Mouse (Mus musculus) liver, embryonic 13.5 days (tissue): Measurements from ENCODE around the gene Ptprg. TPM values are rescaled to one million over a fixed set of nuclear protein-coding genes. Genes with fewer than 3 reads are reported as not detected.
A peak's percentile ranks its signal among the peaks of the same experiment; 100 is the strongest.
"Not testable (repeated sequence)": the region's sequence is repeated elsewhere in the genome, so short reads cannot be mapped to it uniquely, and the experiment has no call there.

Experiments
- ATAC-seq: fragments of 200-750 bp; cut with Nextera tagmentation; 2 replicates; pipeline ENCODE4 v1.8.0; 2017; ENCODE audit warnings: low read depth, mild to moderate bottlenecking, moderate number of reproducible peaks, moderate library complexity
- DNase-seq: peaks from one replicate; pipeline ENCODE4 v3.0.0; 2022
- H3K27ac ChIP-seq: fragments of 300-500 bp; sonication (generic); 2 replicates; pipeline ENCODE4 v1.5.1; 2015; ENCODE audit warnings: moderate library complexity, mild to moderate bottlenecking, inconsistent platforms
- H3K27me3 ChIP-seq: fragments of 300-500 bp; sonication (generic); 2 replicates; pipeline ENCODE4 v1.6.1; 2015; ENCODE audit warnings: mild to moderate bottlenecking, inconsistent platforms
- H3K36me3 ChIP-seq: fragments of 300-500 bp; sonication (generic); 2 replicates; pipeline ENCODE4 v1.6.1; 2015; ENCODE audit warnings: mild to moderate bottlenecking, inconsistent platforms
- H3K4me1 ChIP-seq: fragments of 300-500 bp; sonication (generic); replicated peaks from 2 replicates; pipeline ENCODE4 v1.6.1; 2015; ENCODE audit warnings: inconsistent platforms
- H3K4me2 ChIP-seq: fragments of 300-500 bp; sonication (generic); 2 replicates; pipeline ENCODE4 v1.6.1; 2015; ENCODE audit warnings: inconsistent platforms, mild to moderate bottlenecking, moderate library complexity
- H3K4me3 ChIP-seq: fragments of 300-500 bp; sonication (generic); replicated peaks from 2 replicates; pipeline ENCODE4 v1.5.1; 2015; ENCODE audit warnings: mild to moderate bottlenecking, inconsistent platforms
- H3K9ac ChIP-seq: fragments of 300-500 bp; sonication (generic); 2 replicates; pipeline ENCODE4 v1.6.1; 2015; ENCODE audit warnings: mild to moderate bottlenecking, inconsistent platforms
- H3K9me3 ChIP-seq: fragments of 300-500 bp; sonication (generic); replicated peaks from 2 replicates; pipeline ENCODE4 v1.6.1; 2016; ENCODE audit warnings: inconsistent platforms
- WGBS: fragments of 180-500 bp; shearing (Covaris S2); methylation state at CpG from one replicate; pipeline ENCODE4 v1.1.7; 2015; ENCODE audit not compliant: insufficient replicate concordance; 5-methylcytosine and 5-hydroxymethylcytosine counted together
- polyA plus RNA-seq: library from polyadenylated mRNA; unstranded; fragments of >200 nt; fragmentation: Nextera tagmentation; extraction: Ambion mirVana; gene quantifications from 2 replicates; pipeline ENCODE4 v1.2.1, GENCODE M21; 2015

The Ptprg gene
- polyA plus RNA-seq, 1 experiment from 2014 or later, result 1.5 TPM

DNA sequence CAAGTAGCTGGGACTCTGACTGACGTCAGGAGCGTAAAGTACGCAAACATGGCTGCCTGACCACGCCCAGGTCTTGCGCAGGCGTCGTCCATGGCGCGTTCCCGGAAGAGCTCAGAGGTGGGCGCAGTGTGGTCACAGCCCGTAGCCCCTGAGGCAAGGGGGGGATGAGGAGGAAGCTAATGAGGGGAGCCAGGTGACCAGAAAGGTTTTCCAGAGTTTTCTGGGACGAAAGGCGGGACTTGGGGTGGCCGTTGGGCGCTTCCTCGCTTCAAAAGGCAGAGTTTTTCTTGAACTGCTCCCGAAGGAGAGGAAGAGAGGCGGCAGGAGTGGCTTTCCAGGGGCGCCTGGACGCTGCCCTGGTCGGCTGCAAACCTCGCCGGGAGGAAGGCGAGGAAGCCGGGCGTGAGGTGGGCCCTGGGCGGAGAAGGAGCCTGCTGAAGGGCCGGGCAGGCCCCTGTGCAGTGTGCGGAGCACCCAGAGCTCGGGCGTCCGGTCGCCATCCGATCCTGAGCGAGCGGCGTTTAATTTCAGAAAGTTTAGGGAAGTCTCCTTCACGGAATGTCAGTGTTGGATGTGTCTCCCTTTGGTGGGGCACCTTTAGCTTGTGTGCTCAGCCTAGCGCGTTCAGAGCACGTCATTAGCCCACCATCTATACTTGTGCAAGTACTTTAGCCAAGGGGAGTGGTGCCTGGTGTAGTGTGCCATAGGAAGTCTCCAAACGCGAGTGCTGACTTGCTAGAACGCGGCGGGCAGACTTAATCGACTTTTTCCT, 731.0 kb downstream of the Ptprg start, which contains the start of gene 3830406C13Rik:
Gene 3830406C13Rik (plus strand): TSS at position 33 of the 772 bp plus-strand sequence.
- WGBS, result under 1% methylated on average over 48 of the region's 48 CpGs
- H3K27ac ChIP-seq, result peak within 1 kb of the TSS; percentile 91
- H3K36me3 ChIP-seq, result peaks cover 3% of the 10 kb centered on the region; the same call in 1 of the 2 replicates
- ATAC-seq (peak; percentile 92), DNase-seq (peak; percentile 74)
- H3K4me3 ChIP-seq, result peak within 1 kb of the TSS; percentile 86
- H3K27me3 ChIP-seq, result no peaks in the 10 kb centered on the region
- peak within 1 kb of the TSS; percentile 89 for H3K9ac ChIP-seq
- H3K4me1 ChIP-seq, result no peaks in the 10 kb centered on the region; the same call in 1 of the 2 replicates
- H3K4me2 ChIP-seq, result peak within 1 kb of the TSS; percentile 76
- no peaks in the 10 kb centered on the region for H3K9me3 ChIP-seq

DNA sequence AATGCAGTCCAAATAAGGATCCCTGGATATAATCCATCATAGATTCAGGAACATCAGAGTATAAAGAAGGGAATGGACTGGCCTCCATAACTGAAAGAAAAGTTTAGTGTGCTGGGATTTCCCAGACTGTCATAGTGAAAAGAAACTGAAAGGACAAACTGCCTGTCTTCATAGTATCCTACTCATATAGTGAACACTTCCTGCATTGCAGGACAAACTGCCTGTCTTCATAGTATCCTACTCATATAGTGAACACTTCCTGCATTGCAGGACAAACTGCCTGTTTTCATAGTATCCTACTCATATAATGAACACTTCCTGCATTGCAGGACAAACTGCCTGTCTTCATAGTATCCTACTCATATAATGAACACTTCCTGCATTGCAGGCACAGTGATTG, 736.4 kb downstream of the Ptprg start:
- H3K9me3 ChIP-seq, H3K36me3 ChIP-seq, DNase-seq, H3K27ac ChIP-seq, H3K9ac ChIP-seq, H3K4me3 ChIP-seq, H3K4me1 ChIP-seq, H3K4me2 ChIP-seq, H3K27me3 ChIP-seq, ATAC-seq: not testable (repeated sequence)

Other genes with a start within 250 kb of the Ptprg start
- 0.99 and 1.2 TPM in 2 replicates for gene Gm3839, start 196.8 kb upstream of the Ptprg start, polyA plus RNA-seq